Mouse (Mus musculus) erythroblast, embryonic 14.5 days (primary cell): ENCODE data around the gene Prkcb. TPM values are rescaled to one million over a fixed set of nuclear protein-coding genes. Genes with fewer than 3 reads are reported as not detected.

Source experiments
- H3K27me3 ChIP-seq: 2 replicates; pipeline ENCODE4 v1.6.1; 2012; ENCODE audit warnings: inconsistent platforms; ENCODE audit not compliant: control insufficient read depth
- H3K36me3 ChIP-seq: 2 replicates; pipeline ENCODE4 v1.6.1; 2012; ENCODE audit warnings: mild to moderate bottlenecking, inconsistent platforms; ENCODE audit not compliant: control insufficient read depth
- H3K4me1 ChIP-seq: 2 replicates; pipeline ENCODE4 v1.6.1; 2012; ENCODE audit warnings: inconsistent platforms; ENCODE audit not compliant: control insufficient read depth
- H3K4me3 ChIP-seq: replicated peaks from 2 replicates; pipeline ENCODE3; 2012; ENCODE audit warnings: moderate library complexity, mild to moderate bottlenecking, inconsistent platforms
- H3K9me3 ChIP-seq: 2 replicates; pipeline ENCODE4 v1.6.1; 2012; ENCODE audit warnings: low read length, inconsistent platforms, mixed read lengths; ENCODE audit not compliant: control insufficient read depth
- GATA1 ChIP-seq: IDR thresholded peaks from 2 replicates; pipeline ENCODE4 v1.6.1; 2012; ENCODE audit warnings: low read length, inconsistent platforms, mixed read lengths
- TAL1 ChIP-seq: IDR thresholded peaks from 3 replicates; pipeline ENCODE4 v1.6.1; 2012; ENCODE audit warnings: low read length, inconsistent platforms, mixed read lengths
- polyA plus RNA-seq: library from polyadenylated mRNA; stranded (reverse); fragments of >175 nt; gene quantifications from 2 replicates; pipeline ENCODE4 v1.2.3, GENCODE M21; 2012

Prkcb gene
- polyA plus RNA-seq, 1 experiment, result not detected

GRCm38 (mm10) chr7:122386567-122386966 is 98.0 kb downstream of the Prkcb start:
- no peaks in the 10 kb centered on the region for H3K27me3 ChIP-seq
- H3K36me3 ChIP-seq, result no peaks in the 10 kb centered on the region
- no peaks in the 10 kb centered on the region for H3K4me1 ChIP-seq
- H3K9me3 ChIP-seq, result no peaks in the 10 kb centered on the region
- no peak overlapping the region for H3K4me3 ChIP-seq
- TF ChIP-seq TAL1 (no peak), GATA1 (no peak)

GRCm38 (mm10) chr7:122387896-122388295 is 99.3 kb downstream of the Prkcb start:
- H3K4me3 ChIP-seq, result no peak overlapping the region
- H3K36me3 ChIP-seq, result no peaks in the 10 kb centered on the region
- H3K27me3 ChIP-seq, result no peaks in the 10 kb centered on the region
- no peaks in the 10 kb centered on the region for H3K4me1 ChIP-seq
- no peaks in the 10 kb centered on the region for H3K9me3 ChIP-seq
- TF ChIP-seq GATA1 (no peak), TAL1 (no peak)

GRCm38 (mm10) chr7:122388858-122389257 is 100.3 kb downstream of the Prkcb start:
- TF ChIP-seq TAL1 (no peak), GATA1 (no peak)
- Histone ChIP-seq H3K36me3 (no peaks in the 10 kb centered on the region), H3K4me3 (no peak overlapping the region), H3K27me3 (no peaks in the 10 kb centered on the region), H3K4me1 (no peaks in the 10 kb centered on the region), H3K9me3 (no peaks in the 10 kb centered on the region)

- no peaks in the 10 kb centered on the region for H3K36me3 ChIP-seq
- H3K4me1 ChIP-seq, result no peaks in the 10 kb centered on the region
- H3K4me3 ChIP-seq, result no peak overlapping the region
- H3K27me3 ChIP-seq, result no peaks in the 10 kb centered on the region
- TF ChIP-seq GATA1, result no peak
- TF ChIP-seq TAL1, result no peak
- H3K9me3 ChIP-seq, result no peaks in the 10 kb centered on the region
These were observed 101.1 kb downstream of the Prkcb start for GRCm38 (mm10) chr7:122389633-122390032.

- no peaks in the 10 kb centered on the region for H3K36me3 ChIP-seq
- no peak for TF ChIP-seq TAL1
- no peak for TF ChIP-seq GATA1
- H3K9me3 ChIP-seq, result no peaks in the 10 kb centered on the region
- H3K4me3 ChIP-seq, result no peak overlapping the region
- H3K4me1 ChIP-seq, result no peaks in the 10 kb centered on the region
- H3K27me3 ChIP-seq, result no peaks in the 10 kb centered on the region
These were observed 101.6 kb downstream of the Prkcb start for GRCm38 (mm10) chr7:122390200-122390599.

- Histone ChIP-seq H3K27me3 (no peaks in the 10 kb centered on the region), H3K9me3 (no peaks in the 10 kb centered on the region), H3K4me3 (no peak overlapping the region), H3K4me1 (no peaks in the 10 kb centered on the region), H3K36me3 (no peaks in the 10 kb centered on the region)
- no peak for TF ChIP-seq TAL1
- TF ChIP-seq GATA1, result no peak
These were observed 102.1 kb downstream of the Prkcb start for GRCm38 (mm10) chr7:122390683-122391082.

GRCm38 (mm10) chr7:122391382-122391781 is 102.8 kb downstream of the Prkcb start:
- TF ChIP-seq GATA1 (no peak), TAL1 (no peak)
- Histone ChIP-seq H3K9me3 (no peaks in the 10 kb centered on the region), H3K36me3 (no peaks in the 10 kb centered on the region), H3K27me3 (no peaks in the 10 kb centered on the region), H3K4me3 (no peak overlapping the region), H3K4me1 (no peaks in the 10 kb centered on the region)

GRCm38 (mm10) chr7:122393964-122394363 is 105.4 kb downstream of the Prkcb start:
- Histone ChIP-seq H3K4me3 (no peak overlapping the region), H3K36me3 (no peaks in the 10 kb centered on the region), H3K4me1 (no peaks in the 10 kb centered on the region), H3K27me3 (no peaks in the 10 kb centered on the region), H3K9me3 (no peaks in the 10 kb centered on the region)
- no peak for TF ChIP-seq GATA1
- TF ChIP-seq TAL1, result no peak

- H3K9me3 ChIP-seq, result no peaks in the 10 kb centered on the region
- TF ChIP-seq TAL1 (no peak), GATA1 (no peak)
These were observed 106.8 kb downstream of the Prkcb start for GRCm38 (mm10) chr7:122395159-122395975.

GRCm38 (mm10) chr7:122395976-122396315 is 107.4 kb downstream of the Prkcb start:
- Histone ChIP-seq H3K27me3 (no peaks in the 10 kb centered on the region), H3K36me3 (no peaks in the 10 kb centered on the region), H3K4me3 (no peak overlapping the region), H3K9me3 (no peaks in the 10 kb centered on the region), H3K4me1 (no peaks in the 10 kb centered on the region)
- no peak for TF ChIP-seq GATA1
- TF ChIP-seq TAL1, result no peak

More at GRCm38 (mm10) chr7:122395159-122395975, 106.8 kb downstream of the Prkcb start:
- Histone ChIP-seq H3K36me3 (no peaks in the 10 kb centered on the region), H3K4me1 (no peaks in the 10 kb centered on the region), H3K27me3 (no peaks in the 10 kb centered on the region), H3K4me3 (no peak overlapping the region)
